Mouse (Mus musculus) macrophage (primary cell): ENCODE results near the gene Arhgap40. TPM values are rescaled to one million over a fixed set of nuclear protein-coding genes. Genes with fewer than 3 reads are reported as not detected.

Experiments
- H3K27ac ChIP-seq: fragments of 350-480 bp; formaldehyde crosslinking; 2 replicates; pipeline ENCODE4 v1.9.0; 2021
- H3K36me3 ChIP-seq: fragments of 350-480 bp; formaldehyde crosslinking; 2 replicates; pipeline ENCODE4 v1.9.0; 2021; ENCODE audit errors: inconsistent target
- H3K4me3 ChIP-seq: fragments of 350-480 bp; formaldehyde crosslinking; 2 replicates; pipeline ENCODE4 v1.9.0; 2021; ENCODE audit errors: inconsistent target
- H3K79me2 ChIP-seq: fragments of 350-480 bp; formaldehyde crosslinking; 2 replicates; pipeline ENCODE4 v1.9.0; 2021; ENCODE audit errors: inconsistent target
- WGBS: methylation state at CpG from one replicate; pipeline ENCODE4 v1.1.7; 2026; ENCODE audit warnings: inconsistent platforms; ENCODE audit not compliant: missing documents; 5-methylcytosine and 5-hydroxymethylcytosine counted together
- polyA plus RNA-seq: library from polyadenylated mRNA; stranded (reverse); fragments of 250-400 nt; gene quantifications from 3 replicates; pipeline ENCODE4 v1.2.4, GENCODE M21; 2018; ENCODE audit warnings: inconsistent platforms
- total RNA-seq, 78 experiments: library from RNA; depleted of rRNA; stranded (reverse); fragments of 250-400 nt; gene quantifications; 1 replicate in 9 of 78; 2 replicates in 24 of 78; 3 replicates in 43 of 78; 4 replicates in 2 of 78; pipeline ENCODE4 v1.2.4; 2018; ENCODE audit warnings: inconsistent platforms in 56 of 78

Gene Arhgap40
- not detected for total RNA-seq (2018; cell fraction: chromatin; rRNA removed)
- total RNA-seq (2018; cell fraction: cytosol; rRNA removed), result not detected
- total RNA-seq (2018; cell fraction: nucleus; rRNA removed), result not detected
- polyA plus RNA-seq, result not detected in 3 replicates

- Histone ChIP-seq H3K79me2 (no peaks in the 10 kb centered on the region), H3K27ac (no peak within 1 kb of the TSS), H3K36me3 (no peaks in the 10 kb centered on the region), H3K4me3 (no peak within 1 kb of the TSS)
- 90% methylated on average over 10 of the region's 10 CpGs for WGBS
These were observed at the start of gene Arhgap40 for GRCm38 (mm10) chr2:158512528-158512927. TSS of gene Arhgap40 (plus strand) at chr2:158512796.

GRCm38 (mm10) chr2:158474159-158474558, 38.4 kb upstream of the Arhgap40 start:
- no peak overlapping the region for H3K27ac ChIP-seq
- H3K4me3 ChIP-seq, result no peak overlapping the region
- WGBS, result 81% methylated on average over 1 of the region's 1 CpGs
- H3K36me3 ChIP-seq, result peaks cover 41% of the 10 kb centered on the region
- H3K79me2 ChIP-seq, result no peaks in the 10 kb centered on the region

DNA sequence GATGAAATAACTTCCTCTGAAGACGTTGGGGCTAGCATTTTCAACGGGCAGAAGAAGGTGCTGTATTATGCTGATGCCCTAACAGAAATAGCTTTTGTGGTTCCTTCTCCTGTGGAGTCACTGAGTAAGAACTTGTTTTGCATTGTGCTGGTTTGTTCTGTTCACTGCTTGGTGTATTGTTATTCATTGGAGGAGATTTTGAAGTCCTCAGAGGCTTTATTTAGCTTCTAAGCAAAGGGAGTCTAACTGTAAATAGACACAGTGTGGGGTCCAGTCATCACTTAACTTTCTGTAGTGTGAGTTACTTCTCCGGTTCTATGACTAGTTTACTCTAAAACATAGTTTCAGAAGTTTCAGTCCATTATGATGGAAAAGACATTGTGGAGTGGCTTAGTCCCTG, 35.0 kb upstream of the Arhgap40 start:
- H3K79me2 ChIP-seq, result no peaks in the 10 kb centered on the region
- H3K27ac ChIP-seq, result no peak overlapping the region
- WGBS, result 55% methylated on average over 3 of the region's 3 CpGs
- peaks cover 57% of the 10 kb centered on the region for H3K36me3 ChIP-seq
- no peak overlapping the region for H3K4me3 ChIP-seq

GRCm38 (mm10) chr2:158498457-158498856, 14.1 kb upstream of the Arhgap40 start:
- Histone ChIP-seq H3K4me3 (no peak overlapping the region), H3K36me3 (peaks cover 40% of the 10 kb centered on the region), H3K27ac (no peak overlapping the region), H3K79me2 (no peaks in the 10 kb centered on the region)
- 95% methylated on average over 5 of the region's 5 CpGs for WGBS

DNA sequence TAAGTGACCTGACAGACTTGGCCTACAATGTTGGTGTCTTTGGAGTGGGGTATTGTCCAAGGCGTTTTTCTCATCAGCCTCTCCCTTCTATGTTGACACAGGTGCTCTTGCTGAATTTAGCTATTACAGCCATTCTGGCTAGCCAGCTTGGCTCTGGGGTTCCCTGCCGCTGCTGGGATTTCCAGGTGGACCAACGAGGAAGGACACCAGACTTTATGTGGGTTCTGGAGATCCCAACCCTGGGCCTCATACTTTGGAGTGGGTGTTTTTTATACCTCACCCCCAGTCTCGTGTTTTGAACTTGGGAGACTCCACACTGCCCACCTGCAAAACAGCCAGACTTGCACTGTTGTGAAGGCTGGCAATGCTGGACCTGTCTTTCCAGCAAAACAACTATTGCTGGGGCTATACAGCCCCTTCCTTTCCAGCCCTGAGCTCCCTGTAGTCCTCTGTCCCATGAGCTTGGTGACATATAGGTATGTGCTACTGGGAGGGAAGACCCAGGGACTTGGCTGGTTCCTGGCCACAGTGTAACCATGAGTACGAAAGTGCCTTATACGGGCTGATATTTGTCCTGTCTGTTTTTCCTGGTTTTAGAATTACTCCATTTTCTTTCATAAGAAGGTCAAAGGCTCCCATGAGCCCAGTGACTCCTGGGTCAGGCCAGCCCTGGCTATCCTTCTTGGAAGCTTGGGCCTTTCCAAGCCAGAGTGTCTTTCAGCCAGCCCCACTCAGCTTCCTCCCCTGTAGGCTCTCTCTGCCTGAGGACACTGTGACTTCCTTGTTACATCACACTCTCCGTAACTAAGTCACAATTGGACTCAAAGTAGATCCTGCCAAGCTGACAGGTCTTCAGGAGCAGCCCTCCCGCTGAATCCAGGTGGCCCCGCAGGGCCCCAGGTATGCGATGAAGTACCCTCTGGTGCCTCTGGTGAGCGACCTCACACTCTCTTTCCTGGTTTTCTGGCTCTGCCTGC, 10.5 kb upstream of the Arhgap40 start, which contains the start of gene Adig:
Adig (plus strand) TSS at position 777 of the 977 bp plus-strand sequence.
- Histone ChIP-seq H3K79me2 (no peaks in the 10 kb centered on the region), H3K27ac (no peak within 1 kb of the TSS), H3K4me3 (no peak within 1 kb of the TSS), H3K36me3 (peaks cover 16% of the 10 kb centered on the region)
- WGBS, result 80% methylated on average over 11 of the region's 11 CpGs

- Histone ChIP-seq H3K4me3 (no peak overlapping the region), H3K27ac (no peak overlapping the region), H3K79me2 (no peaks in the 10 kb centered on the region), H3K36me3 (peaks cover 14% of the 10 kb centered on the region)
- WGBS, result 89% methylated on average over 7 of the region's 7 CpGs
These were observed 9.4 kb upstream of the Arhgap40 start for GRCm38 (mm10) chr2:158503226-158503625.

GRCm38 (mm10) chr2:158503671-158504070, 8.9 kb upstream of the Arhgap40 start:
- WGBS, result 85% methylated on average over 4 of the region's 4 CpGs
- no peaks in the 10 kb centered on the region for H3K79me2 ChIP-seq
- peaks cover 10% of the 10 kb centered on the region for H3K36me3 ChIP-seq
- H3K27ac ChIP-seq, result no peak overlapping the region
- H3K4me3 ChIP-seq, result no peak overlapping the region

GRCm38 (mm10) chr2:158506475-158506874, 6.1 kb upstream of the Arhgap40 start:
- H3K4me3 ChIP-seq, result no peak overlapping the region
- 77% methylated on average over 5 of the region's 5 CpGs for WGBS
- H3K27ac ChIP-seq, result no peak overlapping the region
- H3K79me2 ChIP-seq, result no peaks in the 10 kb centered on the region
- no peaks in the 10 kb centered on the region for H3K36me3 ChIP-seq

GRCm38 (mm10) chr2:158507046-158507445, 5.5 kb upstream of the Arhgap40 start:
- H3K4me3 ChIP-seq, result no peak overlapping the region
- H3K27ac ChIP-seq, result no peak overlapping the region
- no peaks in the 10 kb centered on the region for H3K79me2 ChIP-seq
- no peaks in the 10 kb centered on the region for H3K36me3 ChIP-seq
- 93% methylated on average over 10 of the region's 10 CpGs for WGBS

DNA sequence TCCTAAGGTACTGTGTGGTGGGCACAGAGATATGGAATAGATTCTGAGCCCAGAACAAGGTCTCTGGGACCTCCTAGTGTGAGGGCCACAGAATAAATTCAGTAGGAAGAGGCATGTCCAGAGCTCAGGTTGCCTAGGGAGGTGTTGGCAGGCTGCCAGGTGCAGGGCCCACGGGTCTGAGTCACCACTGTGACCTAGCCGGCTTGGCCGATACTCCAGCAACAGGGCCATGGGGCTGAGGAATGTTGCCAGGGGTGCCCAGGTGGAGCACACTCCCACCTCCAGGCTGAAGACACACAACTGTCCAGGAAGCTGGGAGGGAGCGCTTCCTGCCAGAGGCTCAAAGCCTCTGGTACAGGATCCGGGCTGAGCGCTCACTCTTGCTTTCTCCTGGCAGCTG, 1.9 kb upstream of the Arhgap40 start:
- Histone ChIP-seq H3K79me2 (no peaks in the 10 kb centered on the region), H3K4me3 (no peak overlapping the region), H3K27ac (no peak overlapping the region), H3K36me3 (no peaks in the 10 kb centered on the region)
- 68% methylated on average over 6 of the region's 6 CpGs for WGBS

- H3K36me3 ChIP-seq, result no peaks in the 10 kb centered on the region
- no peaks in the 10 kb centered on the region for H3K79me2 ChIP-seq
- WGBS, result 93% methylated on average over 12 of the region's 12 CpGs
- no peak overlapping the region for H3K4me3 ChIP-seq
- no peak overlapping the region for H3K27ac ChIP-seq
These were observed 1.3 kb downstream of the Arhgap40 start for GRCm38 (mm10) chr2:158513821-158514336.

DNA sequence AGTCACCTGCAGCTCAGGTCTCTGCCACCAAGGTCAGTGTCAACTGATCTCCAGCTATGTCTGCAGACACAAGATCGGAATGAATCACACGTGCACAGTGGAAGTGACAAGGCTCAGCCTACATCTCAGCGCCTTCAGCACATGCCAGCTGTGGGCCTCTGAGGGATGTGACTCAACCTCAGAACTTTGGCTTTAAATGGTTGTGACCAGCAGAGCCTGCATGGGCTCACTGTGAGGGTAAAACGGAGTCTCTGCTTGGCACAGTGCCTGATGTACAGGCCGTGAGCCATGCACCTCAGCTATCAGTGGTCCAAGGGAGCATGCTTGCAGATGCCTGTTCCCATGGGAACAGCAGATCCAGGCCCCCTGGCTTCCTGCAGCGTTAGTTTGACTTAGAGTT, 6.0 kb downstream of the Arhgap40 start:
- Histone ChIP-seq H3K36me3 (no peaks in the 10 kb centered on the region), H3K4me3 (no peak overlapping the region), H3K27ac (no peak overlapping the region), H3K79me2 (no peaks in the 10 kb centered on the region)
- 80% methylated on average over 6 of the region's 6 CpGs for WGBS

- WGBS, result 82% methylated on average over 11 of the region's 11 CpGs
These were observed 6.5 kb downstream of the Arhgap40 start for GRCm38 (mm10) chr2:158519071-158519470.

DNA sequence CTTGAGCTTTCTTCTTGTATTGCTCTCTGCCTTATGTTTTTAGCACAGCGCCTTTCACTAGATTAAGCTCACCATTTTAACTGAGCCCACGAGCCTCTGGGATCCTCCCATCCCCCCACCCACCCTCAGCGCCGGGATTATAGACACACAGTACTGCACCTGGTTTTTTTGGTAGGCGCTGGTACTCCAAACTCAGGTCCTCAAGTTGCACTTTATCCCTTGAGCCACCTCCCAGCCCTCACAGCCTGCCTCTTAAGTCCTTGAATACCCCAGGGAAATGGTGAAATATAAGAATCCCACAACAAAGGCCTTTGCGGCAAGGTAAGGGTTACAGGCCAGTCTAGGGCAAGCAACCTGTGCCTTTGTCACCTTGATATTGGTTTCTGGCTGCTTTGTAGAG, 7.2 kb downstream of the Arhgap40 start:
- Histone ChIP-seq H3K36me3 (no peaks in the 10 kb centered on the region), H3K27ac (no peak overlapping the region), H3K79me2 (no peaks in the 10 kb centered on the region), H3K4me3 (no peak overlapping the region)
- 91% methylated on average over 6 of the region's 6 CpGs for WGBS

More at GRCm38 (mm10) chr2:158519071-158519470, 6.5 kb downstream of the Arhgap40 start:
- Histone ChIP-seq H3K27ac (no peak overlapping the region), H3K4me3 (no peak overlapping the region), H3K36me3 (no peaks in the 10 kb centered on the region), H3K79me2 (no peaks in the 10 kb centered on the region)

DNA sequence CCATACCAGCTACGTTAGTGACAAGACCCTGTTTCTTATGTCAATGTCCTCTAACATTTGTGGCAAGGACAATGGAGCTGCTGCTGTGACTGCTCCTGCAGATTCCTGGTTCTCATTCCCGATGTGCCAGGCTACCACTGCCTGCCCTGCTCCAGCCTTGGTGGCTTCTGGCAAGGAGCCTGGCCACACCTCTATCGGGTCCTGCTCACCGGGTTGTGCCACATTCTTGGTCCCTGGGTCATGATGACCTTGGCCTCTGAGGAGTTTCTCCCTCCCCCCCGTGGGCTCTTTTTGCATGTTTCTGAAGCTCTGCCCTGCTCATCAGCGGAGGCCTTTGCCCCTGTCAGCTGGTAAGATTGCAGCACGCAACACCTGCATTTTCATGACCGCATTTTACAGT, 10.5 kb downstream of the Arhgap40 start:
- Histone ChIP-seq H3K36me3 (no peaks in the 10 kb centered on the region), H3K27ac (no peak overlapping the region), H3K79me2 (no peaks in the 10 kb centered on the region), H3K4me3 (no peak overlapping the region)
- 40% methylated on average over 8 of the region's 8 CpGs for WGBS
